Mouse (Mus musculus): Measurements from ENCODE around the gene Rbp1. TPM values are rescaled to one million over a fixed set of nuclear protein-coding genes. Genes with fewer than 3 reads are reported as not detected.

The Rbp1 gene
- polyA plus RNA-seq (2012; rRNA removed) = 6.2 and 11.0 TPM in 2 replicates

- TF ChIP-seq CTCF (IDR thresholded peaks at IDR 0.05; ENCODE audit: borderline replicate concordance, insufficient read depth, low read depth, low read length) (no peak), POLR2A (IDR thresholded peaks at IDR 0.05; ENCODE audit: borderline replicate concordance, insufficient read depth, low read length) (no peak)
- DNase-seq = no peak
- no peak within 1 kb of the TSS for H3K4me3 ChIP-seq (replicated peaks; ENCODE audit: insufficient read depth, low read depth, low read length)
- 90% methylated on average over 5 of the region's 5 CpGs for WGBS
- no peak within 1 kb of the TSS for H3K27ac ChIP-seq (ENCODE audit: insufficient read depth, low read length)
- peaks cover 3% of the 10 kb centered on the region; the same call in 1 of the 2 replicates for H3K27me3 ChIP-seq (ENCODE audit: control insufficient read depth, insufficient read depth, low read length)
- no peaks in the 10 kb centered on the region for H3K4me1 ChIP-seq (ENCODE audit: control insufficient read depth, insufficient read depth, low read length)
These were observed at the start of gene Rbp1 for GRCm38 (mm10) chr9:98422656-98423055. TSS of gene Rbp1 (plus strand) at chr9:98422961.

- Histone ChIP-seq H3K27me3 (ENCODE audit: control insufficient read depth, insufficient read depth, low read length) (no peaks in the 10 kb centered on the region), H3K27ac (ENCODE audit: insufficient read depth, low read length) (no peak overlapping the region), H3K4me1 (ENCODE audit: control insufficient read depth, insufficient read depth, low read length) (no peaks in the 10 kb centered on the region), H3K4me3 (replicated peaks; ENCODE audit: insufficient read depth, low read depth, low read length) (no peak overlapping the region)
- no peak for TF ChIP-seq POLR2A (IDR thresholded peaks at IDR 0.05; ENCODE audit: borderline replicate concordance, insufficient read depth, low read length)
- no peak for TF ChIP-seq CTCF (IDR thresholded peaks at IDR 0.05; ENCODE audit: borderline replicate concordance, insufficient read depth, low read depth, low read length)
- WGBS = 96% methylated on average over 5 of the region's 5 CpGs
- DNase-seq = no peak
These were observed 49.4 kb upstream of the Rbp1 start for GRCm38 (mm10) chr9:98373358-98373757.

- no peak for DNase-seq
- Histone ChIP-seq H3K27ac (ENCODE audit: insufficient read depth, low read length) (no peak overlapping the region), H3K27me3 (ENCODE audit: control insufficient read depth, insufficient read depth, low read length) (no peaks in the 10 kb centered on the region), H3K4me3 (replicated peaks; ENCODE audit: insufficient read depth, low read depth, low read length) (no peak overlapping the region), H3K4me1 (ENCODE audit: control insufficient read depth, insufficient read depth, low read length) (no peaks in the 10 kb centered on the region)
- no peak for TF ChIP-seq POLR2A (IDR thresholded peaks at IDR 0.05; ENCODE audit: borderline replicate concordance, insufficient read depth, low read length)
- no peak for TF ChIP-seq CTCF (IDR thresholded peaks at IDR 0.05; ENCODE audit: borderline replicate concordance, insufficient read depth, low read depth, low read length)
- WGBS = 80% methylated on average over 11 of the region's 11 CpGs
These were observed 47.9 kb upstream of the Rbp1 start for GRCm38 (mm10) chr9:98374897-98375296.

GRCm38 (mm10) chr9:98375329-98376170, 47.2 kb upstream of the Rbp1 start:
- DNase-seq = no peak
- TF ChIP-seq CTCF (IDR thresholded peaks at IDR 0.05; ENCODE audit: borderline replicate concordance, insufficient read depth, low read depth, low read length) = no peak
- TF ChIP-seq POLR2A (IDR thresholded peaks at IDR 0.05; ENCODE audit: borderline replicate concordance, insufficient read depth, low read length) = no peak
- Histone ChIP-seq H3K27me3 (ENCODE audit: control insufficient read depth, insufficient read depth, low read length) (no peaks in the 10 kb centered on the region), H3K4me1 (ENCODE audit: control insufficient read depth, insufficient read depth, low read length) (no peaks in the 10 kb centered on the region), H3K27ac (ENCODE audit: insufficient read depth, low read length) (no peak overlapping the region), H3K4me3 (replicated peaks; ENCODE audit: insufficient read depth, low read depth, low read length) (no peak overlapping the region)
- 69% methylated on average over 5 of the region's 5 CpGs for WGBS

- no peak for DNase-seq
- no peaks in the 10 kb centered on the region for H3K4me1 ChIP-seq (ENCODE audit: control insufficient read depth, insufficient read depth, low read length)
- no peak for TF ChIP-seq POLR2A (IDR thresholded peaks at IDR 0.05; ENCODE audit: borderline replicate concordance, insufficient read depth, low read length)
- TF ChIP-seq CTCF (IDR thresholded peaks at IDR 0.05; ENCODE audit: borderline replicate concordance, insufficient read depth, low read depth, low read length) = no peak
- H3K4me3 ChIP-seq (replicated peaks; ENCODE audit: insufficient read depth, low read depth, low read length) = no peak overlapping the region
- no peak overlapping the region for H3K27ac ChIP-seq (ENCODE audit: insufficient read depth, low read length)
- 90% methylated on average over 4 of the region's 4 CpGs for WGBS
- no peaks in the 10 kb centered on the region for H3K27me3 ChIP-seq (ENCODE audit: control insufficient read depth, insufficient read depth, low read length)
These were observed 43.0 kb upstream of the Rbp1 start for GRCm38 (mm10) chr9:98379736-98380135.

GRCm38 (mm10) chr9:98380593-98380992, 42.2 kb upstream of the Rbp1 start:
- no peak for DNase-seq
- no peaks in the 10 kb centered on the region for H3K4me1 ChIP-seq (ENCODE audit: control insufficient read depth, insufficient read depth, low read length)
- WGBS = 91% methylated on average over 9 of the region's 9 CpGs
- TF ChIP-seq CTCF (IDR thresholded peaks at IDR 0.05; ENCODE audit: borderline replicate concordance, insufficient read depth, low read depth, low read length) = no peak
- TF ChIP-seq POLR2A (IDR thresholded peaks at IDR 0.05; ENCODE audit: borderline replicate concordance, insufficient read depth, low read length) = no peak
- H3K27me3 ChIP-seq (ENCODE audit: control insufficient read depth, insufficient read depth, low read length) = no peaks in the 10 kb centered on the region
- no peak overlapping the region for H3K27ac ChIP-seq (ENCODE audit: insufficient read depth, low read length)
- H3K4me3 ChIP-seq (replicated peaks; ENCODE audit: insufficient read depth, low read depth, low read length) = no peak overlapping the region

- H3K27me3 ChIP-seq (ENCODE audit: control insufficient read depth, insufficient read depth, low read length) = no peaks in the 10 kb centered on the region
- no peak overlapping the region for H3K4me3 ChIP-seq (replicated peaks; ENCODE audit: insufficient read depth, low read depth, low read length)
- no peaks in the 10 kb centered on the region for H3K4me1 ChIP-seq (ENCODE audit: control insufficient read depth, insufficient read depth, low read length)
- WGBS = 49% methylated on average over 10 of the region's 10 CpGs
- TF ChIP-seq POLR2A (IDR thresholded peaks at IDR 0.05; ENCODE audit: borderline replicate concordance, insufficient read depth, low read length) (no peak), CTCF (IDR thresholded peaks at IDR 0.05; ENCODE audit: borderline replicate concordance, insufficient read depth, low read depth, low read length) (no peak)
- no peak overlapping the region for H3K27ac ChIP-seq (ENCODE audit: insufficient read depth, low read length)
- peak in 1 of 2 experiments; percentile 4 for DNase-seq
These were observed 34.8 kb upstream of the Rbp1 start for GRCm38 (mm10) chr9:98387741-98388632.
